In genomic region chr4:84884539-84885270, GRCm38 (mm10) we compare ENCODE assay signal across 7 mouse cellular contexts. TPM values are rescaled to one million over a fixed set of nuclear protein-coding genes. Genes with fewer than 3 reads are reported as not detected.
DNase-seq lines count a peak whose midpoint lies in the region; ATAC-seq lines count a peak whose summit lies in the region.

No protein-coding gene starts in this region.

- no peaks in the 10 kb centered on the region for H3K9me3 ChIP-seq in megakaryocyte, embryonic 14.5 days

- peaks cover 6% of the 10 kb centered on the region for H3K36me3 ChIP-seq in megakaryocyte, embryonic 14.5 days (replicated peaks; ENCODE audit: low read length)

- ATAC-seq in inflammation-experienced regulatory T-cells, adult 6 months, result peak; percentile 23

- peak overlapping the region; percentile 96 for H3K4me3 ChIP-seq in megakaryocyte, embryonic 14.5 days (replicated peaks)

- peak; percentile 24 for DNase-seq in adrenal gland, adult 8-10 months
- DNase-seq in embryo, embryonic 10.5 days (ENCODE audit: low spot score), result peak; percentile 70
- peak; percentile 33 to 65 for DNase-seq in gastrocnemius, postnatal 4 days (ENCODE audit: low spot score in 2 of 2)
- peak; percentile 29 to 39 for DNase-seq in left cerebral cortex, postnatal 25 days (ENCODE audit: low spot score in 2 of 2)
- peak; percentile 55 for DNase-seq in right cerebral cortex, postnatal 25 days

- intact Hi-C loops in left cerebral cortex, postnatal 25 days (cut with DNase I), result loop anchor here (5.0 kb wide), 1 partner anchor 88 kb away; no protein-coding TSS in a partner anchor

- H3K4me1 ChIP-seq in megakaryocyte, embryonic 14.5 days, result peaks cover 24% of the 10 kb centered on the region

- no peaks in the 10 kb centered on the region for H3K27me3 ChIP-seq in megakaryocyte, embryonic 14.5 days (replicated peaks)

RNA-seq across cellular contexts. Expression of gene Cntln, which starts 0.6 kb away (rescaled TPM):
- 10 to 100 TPM in 2 of 4 experiments, 1 to 10 TPM in 2; 7.6 to 11.8 (median 9.9) TPM for total RNA-seq in adrenal gland, adult 8-10 months (2022)
- 10 to 100 TPM; 11.2 to 14.2 TPM for total RNA-seq in gastrocnemius, postnatal 4 days (2021)
- 1 to 10 TPM; 3.8 to 6.2 (median 4.9) TPM for polyA plus RNA-seq in inflammation-experienced regulatory T-cells, adult 6 months (2017; shearing (Covaris generic))
- total RNA-seq in left cerebral cortex, postnatal 25 days (2021), result 1 to 10 TPM; 7.1 to 7.5 TPM
- polyA plus RNA-seq in megakaryocyte, embryonic 14.5 days (2012; ENCODE audit: insufficient read depth, low replicate concordance), result 0.84 TPM in 1 of 2 replicates, not detected in the other

Comparison
In these comparisons a context has a peak if more than half of its experiments do, and no peak if none do; other contexts are left out.
1. Peak in every context shown above with its lines: DNase-seq, ATAC-seq and H3K4me3 ChIP-seq.